Mouse (Mus musculus) liver, embryonic 14.5 days (tissue): Measurements from ENCODE around the gene Gse1.

Experiments used
- CTCF ChIP-seq: IDR thresholded peaks from 2 replicates; pipeline ENCODE4 v1.5.1; 2016; ENCODE audit warnings: antibody characterized with exemption, low read depth, control low read depth
- EP300 ChIP-seq: IDR thresholded peaks from 2 replicates; pipeline ENCODE4 v1.6.1; 2016; ENCODE audit warnings: antibody characterized with exemption, low read depth

DNA sequence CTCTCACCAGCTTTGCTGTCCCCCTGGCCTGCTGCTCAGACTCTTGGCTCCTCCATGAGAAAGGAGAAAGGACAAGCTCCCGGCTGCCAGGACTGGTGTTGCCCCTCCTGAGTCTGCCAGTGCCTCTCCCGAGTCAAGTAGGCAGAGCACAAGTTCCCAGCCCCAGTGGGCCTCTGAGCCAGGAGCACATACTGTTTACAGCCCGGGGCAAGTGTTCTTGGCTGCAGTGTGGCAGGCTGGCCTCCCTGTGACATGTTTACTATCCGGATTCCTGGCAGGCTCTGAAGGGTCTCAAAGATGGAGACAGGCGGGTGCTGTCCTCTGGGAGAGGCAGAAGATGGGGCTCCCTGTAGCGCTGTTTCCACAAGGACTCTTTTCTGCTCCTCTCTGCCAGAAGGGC is 28.7 kb downstream of the Gse1 start:
- TF ChIP-seq CTCF: no peak
- no peak for TF ChIP-seq EP300
